Mouse (Mus musculus) layer of hippocampus, adult 6 months (tissue): ENCODE measurements around the gene Cdkn1a. TPM values are rescaled to one million over a fixed set of nuclear protein-coding genes. Genes with fewer than 3 reads are reported as not detected.

Experiments
- long read RNA-seq, 2 experiments: library from polyadenylated mRNA; unstranded; transcript quantifications; one replicate each; pipeline ENCODE4 v2.0.0; 2019 to 2020
- polyA plus RNA-seq: library from polyadenylated mRNA; unstranded; fragments of <200 nt; fragmentation: Nextera tagmentation; gene quantifications from 2 replicates; pipeline ENCODE4 v1.2.3, GENCODE M21; 2021

Cdkn1a gene
- polyA plus RNA-seq = 14.5 and 14.7 TPM in 2 replicates
- long read RNA-seq, experiment 1, transcript Cdkn1a-201 (3 exons, 1,913 nt) = major isoform, 14 of 15 reads
- long read RNA-seq, experiment 1, partial matches to known transcripts = 0 of 15 reads
- long read RNA-seq, experiment 1, other reads (novel, unspliced or antisense) = 1 of 15 reads
- long read RNA-seq, experiment 2, partial matches to known transcripts = 0 of 2 reads
- long read RNA-seq, experiment 2, other reads (novel, unspliced or antisense) = 0 of 2 reads

DNA sequence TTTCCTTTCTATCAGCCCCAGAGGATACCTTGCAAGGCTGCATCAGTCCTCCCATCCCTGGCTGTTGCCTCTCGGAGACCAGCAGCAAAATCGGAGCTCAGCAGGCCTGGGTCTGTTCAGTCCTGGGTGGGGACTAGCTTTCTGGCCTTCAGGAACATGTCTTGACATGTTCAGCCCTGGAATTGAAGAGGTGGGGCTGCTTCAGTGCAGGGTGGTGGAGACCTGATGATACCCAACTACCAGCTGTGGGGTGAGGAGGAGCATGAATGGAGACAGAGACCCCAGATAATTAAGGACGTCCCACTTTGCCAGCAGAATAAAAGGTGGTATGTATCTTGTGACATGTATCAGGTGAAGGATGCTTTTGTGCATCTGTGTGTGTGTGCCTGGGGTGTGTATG, at the start of gene Cdkn1a:
Gene Cdkn1a (plus strand): TSS at position 201 of the 400 bp plus-strand sequence.

DNA sequence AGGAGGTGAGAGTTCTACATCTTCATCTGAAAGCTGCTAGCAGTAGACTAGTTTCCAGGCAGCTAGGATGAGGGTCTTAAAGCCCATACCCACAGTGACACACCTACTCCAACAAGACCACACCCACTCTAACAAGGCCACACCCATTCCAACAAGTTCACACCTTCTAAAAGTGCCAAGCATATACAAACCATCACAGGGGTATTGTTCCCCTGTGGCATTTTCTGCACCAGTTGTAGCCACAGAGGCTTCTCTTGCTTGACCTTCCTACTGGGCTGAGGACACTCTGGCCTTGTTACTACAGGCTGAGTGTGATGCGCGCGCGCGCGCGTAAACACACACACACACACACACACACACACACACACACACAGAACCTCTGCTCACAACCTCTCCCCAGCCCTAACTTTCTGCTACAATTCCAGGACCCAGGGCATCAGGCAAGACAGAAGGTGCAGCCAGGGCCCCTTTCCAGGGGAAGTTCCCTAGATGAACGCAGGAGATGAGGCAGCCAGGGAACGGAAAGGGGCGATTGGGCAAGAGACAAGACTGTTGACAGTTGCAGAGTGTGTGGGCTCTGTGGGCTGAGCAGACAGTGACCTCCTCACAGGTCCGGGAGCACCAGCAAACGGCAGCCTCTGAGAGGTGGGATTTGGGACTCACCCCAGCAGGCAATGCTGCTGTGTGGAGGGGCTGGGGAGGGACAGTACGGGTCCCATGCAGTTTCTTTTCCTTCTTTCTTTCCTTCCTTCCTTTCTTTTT, 23.0 kb downstream of the Cdkn1a start, which contains the start of gene Rab44:
Gene Rab44 (plus strand): TSS at position 555 of the 762 bp plus-strand sequence.

Other genes starting within 250 kb of the Cdkn1a start
- 0.09 and 0.11 TPM in 2 replicates for gene Pnpla1, start 232.6 kb upstream of the Cdkn1a start, polyA plus RNA-seq
- gene 4930539E08Rik, start 175.7 kb upstream of the Cdkn1a start, polyA plus RNA-seq = 1.9 and 2.4 TPM in 2 replicates
- gene Pxt1, start 147.1 kb upstream of the Cdkn1a start, polyA plus RNA-seq = 0.14 TPM in 1 of 2 replicates, not detected in the other
- 17.1 and 19.8 TPM in 2 replicates for gene Kctd20, start 139.0 kb upstream of the Cdkn1a start, polyA plus RNA-seq
- 10.5 and 10.7 TPM in 2 replicates for gene Stk38, start 83.0 kb upstream of the Cdkn1a start, polyA plus RNA-seq
- gene Srsf3, start 58.3 kb upstream of the Cdkn1a start, polyA plus RNA-seq = 105 and 117 TPM in 2 replicates
- not detected in 2 replicates for gene Rab44, start 23.2 kb downstream of the Cdkn1a start, polyA plus RNA-seq
- gene Cpne5, start 147.2 kb downstream of the Cdkn1a start, polyA plus RNA-seq = 17.1 and 20.6 TPM in 2 replicates
- 32.8 and 35.7 TPM in 2 replicates for gene Ppil1, start 173.2 kb downstream of the Cdkn1a start, polyA plus RNA-seq
- 137 and 150 TPM in 2 replicates for gene BC004004, start 177.8 kb downstream of the Cdkn1a start, polyA plus RNA-seq
- 0.18 and 0.39 TPM in 2 replicates for gene Pi16, start 226.7 kb downstream of the Cdkn1a start, polyA plus RNA-seq